Mouse (Mus musculus): Measurements from ENCODE around the gene Ddx18.

The Ddx18 gene

GRCm38 (mm10) chr1:121527600-121528398, 40.0 kb downstream of the Ddx18 start:
- no peak for DNase-seq (ENCODE audit: low read depth, low spot score)

DNA sequence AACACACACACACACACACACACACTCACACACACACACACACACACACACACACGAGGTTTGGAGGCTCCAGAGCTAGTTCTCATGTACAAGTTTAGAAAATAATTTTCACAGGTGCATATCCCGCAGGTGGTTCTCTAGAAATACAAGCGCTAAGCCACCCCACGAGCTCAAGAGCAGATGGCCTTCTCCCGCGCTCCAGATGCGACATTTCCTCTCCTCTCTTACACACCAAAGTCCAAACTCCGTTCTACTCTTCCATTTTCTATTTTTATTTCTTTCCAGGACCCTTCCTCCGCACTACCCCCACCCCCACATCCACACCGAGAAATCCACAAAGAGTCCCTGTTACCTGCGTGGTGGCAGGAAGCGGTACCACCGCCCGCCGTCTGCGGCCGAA, 40.7 kb downstream of the Ddx18 start:
- no peak for DNase-seq (ENCODE audit: low read depth, low spot score)

DNA sequence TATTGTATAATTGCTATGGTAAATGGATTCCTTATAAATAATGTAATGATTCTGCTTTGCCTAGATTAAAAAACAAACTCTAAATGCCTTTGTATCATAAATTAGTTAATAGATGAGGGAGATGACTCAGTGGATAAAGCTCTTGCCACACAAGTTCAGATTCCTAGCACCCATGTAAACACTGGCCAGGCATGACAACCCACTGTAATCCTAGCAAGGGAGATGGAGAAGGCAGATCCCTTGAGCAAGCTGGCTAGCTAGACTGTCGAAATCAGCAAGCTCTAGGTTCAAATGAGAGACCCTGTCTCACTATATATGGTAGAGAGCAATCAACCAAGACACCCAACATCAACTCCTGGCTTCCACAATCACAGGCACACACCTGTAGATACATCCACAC, 49.2 kb downstream of the Ddx18 start:
- no peak for DNase-seq (ENCODE audit: low read depth, low spot score)

DNA sequence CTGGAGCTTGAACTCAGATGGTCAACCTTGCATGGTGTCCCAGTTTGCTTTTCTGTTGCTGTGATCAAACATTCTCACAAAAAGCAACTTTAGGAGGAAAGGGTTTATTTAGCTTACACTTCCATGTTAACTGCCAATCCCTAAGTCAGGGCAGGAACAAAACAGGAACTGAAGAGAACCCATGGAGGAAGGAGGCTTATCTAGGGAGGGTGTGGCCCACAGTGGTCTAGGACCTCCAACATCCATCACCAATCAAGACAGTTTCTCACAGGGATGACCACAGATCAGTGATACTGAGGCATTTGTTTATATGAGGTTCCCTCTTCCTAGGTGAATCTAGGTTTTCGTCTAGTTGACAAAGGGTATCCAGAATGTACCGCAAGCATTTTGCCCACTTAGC, 55.8 kb downstream of the Ddx18 start:
- DNase-seq (ENCODE audit: low read depth, low spot score), result no peak

DNA sequence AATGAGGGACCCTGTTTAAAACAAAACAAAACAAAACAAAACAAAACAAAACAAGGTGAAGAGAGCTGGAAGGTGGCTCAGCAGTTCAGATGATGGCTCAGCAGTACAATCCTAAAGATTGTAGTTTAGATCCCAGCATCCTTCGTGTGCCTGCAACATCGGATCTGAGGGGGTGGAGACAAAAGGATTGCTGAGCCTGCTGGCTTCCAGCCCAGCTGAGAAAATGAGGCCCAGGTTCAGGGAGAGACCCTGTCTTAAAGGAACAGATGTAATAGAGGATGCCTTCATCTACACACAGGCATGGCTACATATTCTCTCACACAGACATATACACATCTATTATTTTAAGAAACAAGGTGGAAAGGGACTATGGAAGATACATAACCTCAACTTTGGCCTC, 56.6 kb downstream of the Ddx18 start:
- no peak for DNase-seq (ENCODE audit: low read depth, low spot score)

DNA sequence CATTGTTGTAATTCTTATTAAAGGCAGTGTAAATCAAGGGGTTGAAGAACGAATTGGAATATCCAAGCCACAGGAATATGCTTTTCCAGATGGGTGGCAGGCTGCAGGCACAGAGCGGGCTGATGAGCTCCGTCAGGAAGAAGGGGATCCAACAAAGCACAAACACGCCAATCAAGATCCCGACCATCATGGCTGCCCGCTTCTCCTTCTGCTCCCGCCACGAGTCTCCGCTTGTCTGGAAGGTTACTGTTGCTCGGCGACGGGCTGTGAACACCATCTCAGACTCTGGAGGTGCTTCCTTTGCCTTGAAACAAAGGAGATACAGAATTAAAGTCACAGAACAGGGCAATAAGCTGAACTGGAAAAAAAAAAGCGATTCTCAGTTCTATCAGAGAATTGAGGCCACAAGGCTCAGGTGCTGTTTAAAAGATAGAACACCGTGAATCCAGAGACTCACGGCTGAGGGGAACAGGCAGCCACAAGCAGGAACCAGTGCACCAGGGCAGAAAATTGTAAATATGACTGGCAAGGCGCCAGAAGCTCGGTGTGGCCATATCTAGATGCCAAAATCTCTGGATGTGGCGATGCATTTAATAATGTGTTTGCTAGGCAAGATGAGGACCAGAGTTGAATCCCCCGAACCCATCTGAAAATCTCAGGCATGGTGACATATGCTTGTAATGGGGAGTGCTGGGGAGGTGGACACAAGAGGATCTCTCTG, 57.2 kb downstream of the Ddx18 start:
- no peak for DNase-seq (ENCODE audit: low read depth, low spot score)

DNA sequence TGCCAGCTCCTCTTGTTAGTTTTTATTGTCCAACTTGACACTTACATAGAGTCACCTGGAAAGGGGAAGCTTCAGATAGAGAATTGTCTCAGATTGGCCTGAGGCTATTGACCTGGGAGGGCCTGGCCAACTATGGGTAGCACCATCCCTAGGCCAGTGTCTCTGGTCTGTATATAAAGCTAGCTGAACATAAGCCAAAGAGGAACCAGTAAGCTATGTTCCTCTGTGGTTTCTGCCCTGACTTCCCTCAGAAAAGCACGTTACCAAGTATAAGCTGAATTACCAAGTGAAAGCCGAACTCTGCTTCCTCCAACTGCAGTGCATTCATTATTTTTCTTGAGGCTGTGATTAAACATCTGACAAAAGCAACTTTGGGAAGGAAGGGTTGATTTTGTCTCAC, 59.1 kb downstream of the Ddx18 start:
- DNase-seq (ENCODE audit: low read depth, low spot score), result no peak
